Mouse (Mus musculus) liver, adult 2 months (tissue): ENCODE measurements around the gene Tinagl1.

Source experiments
- CTCF ChIP-seq: fragments of 200-500 bp; IDR thresholded peaks from 2 replicates; pipeline ENCODE4 v1.5.1; 2011; ENCODE audit warnings: low read depth, low read length, control low read depth
- POLR2A ChIP-seq: fragments of 200-500 bp; IDR thresholded peaks from 2 replicates; pipeline ENCODE4 v1.6.1; 2011; ENCODE audit warnings: low read length, control low read depth; ENCODE audit not compliant: insufficient read depth; ENCODE audit errors: extremely low read depth

DNA sequence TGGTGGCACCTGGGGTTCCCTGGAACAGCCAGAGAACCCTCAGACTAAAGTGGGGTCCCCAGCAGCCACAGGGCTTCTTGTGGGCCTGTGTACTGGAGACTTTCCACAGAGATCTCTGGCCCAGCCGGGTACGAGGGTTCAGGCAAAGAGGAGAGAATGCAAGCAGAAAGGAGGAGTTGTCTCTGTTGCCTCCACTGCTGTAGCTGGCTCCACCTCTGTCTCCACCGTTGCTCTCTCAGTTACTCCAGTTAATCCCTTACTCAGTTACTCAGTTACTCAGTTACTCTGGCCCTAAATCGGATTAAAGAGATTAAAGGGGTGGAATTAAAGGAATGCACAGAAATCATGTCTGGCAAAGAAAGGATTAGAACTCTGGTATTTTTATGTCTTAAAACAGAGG is 47.3 kb upstream of the Tinagl1 start, which contains the start of gene Gm853:
- TF ChIP-seq CTCF, result no peak
- TF ChIP-seq POLR2A, result no peak
